In genomic region chr13:82930010-82930409, GRCm38 (mm10) we compare ENCODE assay signal across 15 mouse cellular contexts.
DNase-seq lines count a peak whose midpoint lies in the region; ATAC-seq lines count a peak whose summit lies in the region.
"Had no signal": no experiment of that assay in that cellular context is flagged by ENCODE, and none has a peak within 500 bp of the region (broad histone marks: within the 10 kb centered on the region; RNA-seq: fewer than 3 reads in every experiment).

No protein-coding gene starts in this region.

- peak; percentile 41 for DNase-seq in 416B (ENCODE audit: low read depth)
- no peak for DNase-seq in heart, adult 9 months (ENCODE audit: low spot score in 2 of 2)
- DNase-seq in kidney, adult 11 months, result no peak
- DNase-seq: adrenal gland, adult 2 months; adrenal gland, postnatal 10 days; adrenal gland, postnatal 25 days; cerebellum, adult 11-12 months; cerebellum, adult 2 months; cerebellum, adult 9-10 months; cerebellum, postnatal 14 days; embryo, embryonic 11 days had no signal

- peak; percentile 58 for ATAC-seq in granulocyte monocyte progenitor cell, adult 5-6 weeks (replicated peaks; ENCODE audit: poor library complexity, severe bottlenecking)
- peak; percentile 70 for ATAC-seq in megakaryocyte progenitor cell, adult 5-6 weeks (replicated peaks; ENCODE audit: poor library complexity)
- ATAC-seq: forebrain, embryonic 14.5 days; forebrain, embryonic 16.5 days had no signal
